Mouse (Mus musculus): ENCODE results near the gene Fgf22. TPM values are rescaled to one million over a fixed set of nuclear protein-coding genes. Genes with fewer than 3 reads are reported as not detected.

Gene Fgf22
- total and polyA plus RNA-seq, 2 experiments from 2014 or later: 1.3 to 5.1 TPM

- H3K4me3 ChIP-seq (ENCODE audit: low read length): no peak overlapping the region
- no peaks in the 10 kb centered on the region for H3K27me3 ChIP-seq (ENCODE audit: insufficient read depth, low read length)
- H3K27ac ChIP-seq: no peak overlapping the region
Measured at GRCm38 (mm10) chr10:79792339-79793040, 37.6 kb downstream of the Fgf22 start.

GRCm38 (mm10) chr10:79793051-79793737 is 38.3 kb downstream of the Fgf22 start, which contains the start of gene Palm:
Gene Palm, plus strand, starts transcription at chr10:79793572.
- TF ChIP-seq CTCF (IDR thresholded peaks at IDR 0.05; ENCODE audit: low read depth): peak; percentile 72
- peak within 1 kb of the TSS; percentile 80 for H3K4me2 ChIP-seq (ENCODE audit: low read depth, low read length)
- 6% methylated on average over 51 of the region's 51 CpGs for WGBS
- no peaks in the 10 kb centered on the region for H3K9me3 ChIP-seq (ENCODE audit: low read length)
- H3K36me3 ChIP-seq (ENCODE audit: insufficient read depth, low read length): no peaks in the 10 kb centered on the region
- peaks cover 13% of the 10 kb centered on the region for H3K4me1 ChIP-seq (ENCODE audit: insufficient read depth, low read length)
- peak within 1 kb of the TSS; percentile 97 for H3K9ac ChIP-seq (replicated peaks; ENCODE audit: low read length)
- no peaks in the 10 kb centered on the region for H3K27me3 ChIP-seq (ENCODE audit: insufficient read depth, low read length)
- ATAC-seq: peak; percentile 68
- H3K27ac ChIP-seq: peak within 1 kb of the TSS; percentile 90
- H3K4me3 ChIP-seq (ENCODE audit: low read length): peak within 1 kb of the TSS; percentile 93
- DNase-seq (ENCODE audit: low spot score): peak; percentile 91

More at GRCm38 (mm10) chr10:79792339-79793040, 37.6 kb downstream of the Fgf22 start:
- ATAC-seq: no peak
- Histone ChIP-seq H3K4me1 (ENCODE audit: insufficient read depth, low read length) (peaks cover 13% of the 10 kb centered on the region), H3K9me3 (ENCODE audit: low read length) (no peaks in the 10 kb centered on the region), H3K4me2 (ENCODE audit: low read depth, low read length) (no peak overlapping the region; the same call in 1 of the 2 replicates), H3K9ac (replicated peaks; ENCODE audit: low read length) (no peak overlapping the region), H3K36me3 (ENCODE audit: insufficient read depth, low read length) (no peaks in the 10 kb centered on the region)
- DNase-seq (ENCODE audit: low spot score): no peak
- TF ChIP-seq CTCF (IDR thresholded peaks at IDR 0.05; ENCODE audit: low read depth): no peak
- 88% methylated on average over 5 of the region's 5 CpGs for WGBS

- peak overlapping the region; percentile 90 for H3K27ac ChIP-seq
- ATAC-seq (peak; percentile 24; the same call in 1 of the 2 replicates), DNase-seq (ENCODE audit: low spot score) (peak; percentile 61)
- no peaks in the 10 kb centered on the region for H3K27me3 ChIP-seq (ENCODE audit: insufficient read depth, low read length)
- no peak for TF ChIP-seq CTCF (IDR thresholded peaks at IDR 0.05; ENCODE audit: low read depth)
- H3K9ac ChIP-seq (replicated peaks; ENCODE audit: low read length): peak overlapping the region; percentile 97
- H3K36me3 ChIP-seq (ENCODE audit: insufficient read depth, low read length): no peaks in the 10 kb centered on the region
- under 1% methylated on average over 30 of the region's 38 CpGs for WGBS
- H3K4me3 ChIP-seq (ENCODE audit: low read length): peak overlapping the region; percentile 93
- peaks cover 13% of the 10 kb centered on the region for H3K4me1 ChIP-seq (ENCODE audit: insufficient read depth, low read length)
- peak overlapping the region; percentile 80 for H3K4me2 ChIP-seq (ENCODE audit: low read depth, low read length)
- no peaks in the 10 kb centered on the region for H3K9me3 ChIP-seq (ENCODE audit: low read length)
Measured at GRCm38 (mm10) chr10:79793738-79794490, 39.0 kb downstream of the Fgf22 start.

GRCm38 (mm10) chr10:79794491-79794931 is 39.6 kb downstream of the Fgf22 start:
- Histone ChIP-seq H3K4me3 (ENCODE audit: low read length) (peak overlapping the region; percentile 93), H3K27me3 (ENCODE audit: insufficient read depth, low read length) (no peaks in the 10 kb centered on the region), H3K4me1 (ENCODE audit: insufficient read depth, low read length) (peaks cover 13% of the 10 kb centered on the region), H3K36me3 (ENCODE audit: insufficient read depth, low read length) (no peaks in the 10 kb centered on the region), H3K4me2 (ENCODE audit: low read depth, low read length) (peak overlapping the region; percentile 80), H3K9me3 (ENCODE audit: low read length) (no peaks in the 10 kb centered on the region), H3K9ac (replicated peaks; ENCODE audit: low read length) (peak overlapping the region; percentile 97), H3K27ac (peak overlapping the region; percentile 90)
- ATAC-seq (peak; percentile 27; the same call in 1 of the 2 replicates), DNase-seq (ENCODE audit: low spot score) (peak; percentile 51)
- TF ChIP-seq CTCF (IDR thresholded peaks at IDR 0.05; ENCODE audit: low read depth): no peak
- under 1% methylated on average over 10 of the region's 10 CpGs for WGBS

GRCm38 (mm10) chr10:79795905-79796304 is 41.0 kb downstream of the Fgf22 start:
- Histone ChIP-seq H3K36me3 (ENCODE audit: insufficient read depth, low read length) (no peaks in the 10 kb centered on the region), H3K9ac (replicated peaks; ENCODE audit: low read length) (no peak overlapping the region), H3K27ac (no peak overlapping the region), H3K9me3 (ENCODE audit: low read length) (no peaks in the 10 kb centered on the region), H3K4me3 (ENCODE audit: low read length) (no peak overlapping the region), H3K4me2 (ENCODE audit: low read depth, low read length) (no peak overlapping the region), H3K4me1 (ENCODE audit: insufficient read depth, low read length) (peaks cover 13% of the 10 kb centered on the region), H3K27me3 (ENCODE audit: insufficient read depth, low read length) (no peaks in the 10 kb centered on the region)
- peak; percentile 18 for TF ChIP-seq CTCF (IDR thresholded peaks at IDR 0.05; ENCODE audit: low read depth)
- no peak for ATAC-seq
- DNase-seq (ENCODE audit: low spot score): no peak
- 97% methylated on average over 3 of the region's 3 CpGs for WGBS

- DNase-seq (ENCODE audit: low spot score): no peak
- Histone ChIP-seq H3K27ac (no peak overlapping the region), H3K9me3 (ENCODE audit: low read length) (no peaks in the 10 kb centered on the region), H3K36me3 (ENCODE audit: insufficient read depth, low read length) (no peaks in the 10 kb centered on the region), H3K9ac (replicated peaks; ENCODE audit: low read length) (no peak overlapping the region), H3K27me3 (ENCODE audit: insufficient read depth, low read length) (no peaks in the 10 kb centered on the region), H3K4me1 (ENCODE audit: insufficient read depth, low read length) (peaks cover 19% of the 10 kb centered on the region), H3K4me2 (ENCODE audit: low read depth, low read length) (peak overlapping the region; percentile 30; the same call in 1 of the 2 replicates), H3K4me3 (ENCODE audit: low read length) (no peak overlapping the region)
- ATAC-seq: no peak
- no peak for TF ChIP-seq CTCF (IDR thresholded peaks at IDR 0.05; ENCODE audit: low read depth)
- 40% methylated on average over 15 of the region's 15 CpGs for WGBS
Measured at GRCm38 (mm10) chr10:79797326-79797725, 42.5 kb downstream of the Fgf22 start.

Measured in hindbrain, postnatal 0 days (tissue).